Mouse (Mus musculus) thymus, adult 2 months (tissue): ENCODE data around the gene Myom1.

Source experiments
- CTCF ChIP-seq: fragments of 200-500 bp; IDR thresholded peaks from 2 replicates; pipeline ENCODE4 v1.5.1; 2012; ENCODE audit warnings: mild to moderate bottlenecking, control low read depth, low read length, moderate library complexity, borderline replicate concordance; ENCODE audit not compliant: control insufficient read depth, poor library complexity, insufficient read depth; ENCODE audit errors: extremely low read depth
- POLR2A ChIP-seq: fragments of 200-500 bp; IDR thresholded peaks from 2 replicates; pipeline ENCODE4 v1.6.1; 2012; ENCODE audit warnings: mild to moderate bottlenecking, low read length, control low read depth, moderate library complexity; ENCODE audit not compliant: control insufficient read depth, poor library complexity, insufficient read depth; ENCODE audit errors: extremely low read depth

DNA sequence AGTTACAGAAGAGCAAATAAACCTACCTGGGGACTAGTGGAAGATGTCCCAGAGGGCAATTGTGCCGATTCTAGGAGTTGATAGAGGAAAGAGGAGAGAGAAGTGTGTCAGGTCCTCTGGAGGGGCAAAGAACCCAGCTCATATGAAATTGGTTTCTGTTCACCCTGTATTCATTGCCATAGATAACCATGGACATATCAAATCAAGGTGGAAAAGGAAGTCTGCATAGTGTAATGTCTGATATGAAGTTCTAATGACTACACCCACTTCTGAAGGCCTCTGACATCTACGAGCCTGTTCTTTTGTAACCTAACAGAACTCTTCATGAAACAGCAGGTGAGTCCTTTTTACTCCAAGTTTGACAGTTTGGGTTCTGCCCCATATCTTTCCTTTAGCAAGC, 1.3 kb downstream of the Myom1 start:
- TF ChIP-seq CTCF, result no peak
- TF ChIP-seq POLR2A, result no peak
